Mouse (Mus musculus): ENCODE data around the gene Ttll13. TPM values are rescaled to one million over a fixed set of nuclear protein-coding genes. Genes with fewer than 3 reads are reported as not detected.

Ttll13 gene
- polyA plus RNA-seq, 1 experiment from 2014 or later = 0.43 TPM

DNA sequence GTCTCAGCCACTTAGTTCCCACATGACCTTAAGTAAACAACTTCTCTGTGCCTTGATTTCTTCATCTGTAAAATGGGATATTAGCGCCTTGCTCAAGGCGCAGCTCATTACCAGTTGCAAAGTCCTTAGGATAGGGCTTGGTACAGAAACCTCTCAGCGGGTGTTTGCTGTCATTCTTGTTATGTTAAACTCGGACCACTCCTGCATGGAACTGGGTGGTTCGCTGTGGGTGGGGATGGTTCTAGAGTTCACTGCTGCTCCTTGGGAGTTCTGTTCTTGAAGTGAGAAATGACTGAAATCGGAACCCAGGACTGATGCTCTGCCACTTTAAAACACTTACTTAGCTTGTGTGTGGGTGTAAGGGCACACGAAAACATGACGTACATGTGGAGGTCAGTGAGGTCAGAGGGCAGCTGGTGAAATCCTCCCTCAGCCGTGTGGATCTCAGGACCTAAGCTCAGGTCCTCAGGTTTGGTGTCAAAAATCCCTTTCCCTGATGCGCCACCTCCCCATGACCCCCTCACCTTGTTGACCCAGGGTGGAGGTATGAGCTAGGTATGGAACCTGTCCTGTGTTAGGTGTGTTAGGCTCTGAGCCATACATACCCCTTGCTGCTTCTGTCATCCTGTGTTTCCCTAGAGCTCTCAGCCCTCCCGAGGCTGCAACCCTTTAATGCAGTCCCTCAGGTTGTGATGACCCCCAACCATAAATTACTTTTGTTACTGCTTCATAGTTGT lies 46.2 kb upstream of the Ttll13 start:
- Histone ChIP-seq H3K9ac (replicated peaks) (peak overlapping the region; percentile 90), H3K4me1 (ENCODE audit: insufficient read depth) (peaks cover 77% of the 10 kb centered on the region), H3K4me2 (ENCODE audit: low read depth, low read length) (peak overlapping the region; percentile 90), H3K27ac (ENCODE audit: low read depth) (peak overlapping the region; percentile 93; the same call in 1 of the 2 replicates), H3K4me3 (ENCODE audit: low read depth, low read length) (peak overlapping the region; percentile 87), H3K27me3 (ENCODE audit: insufficient read depth, low read length) (no peaks in the 10 kb centered on the region), H3K9me3 (ENCODE audit: low read length) (no peaks in the 10 kb centered on the region), H3K36me3 (replicated peaks; ENCODE audit: insufficient read depth, low read length) (peaks cover 16% of the 10 kb centered on the region)
- no peak for TF ChIP-seq CTCF (IDR thresholded peaks at IDR 0.05; ENCODE audit: low read depth)
- TF ChIP-seq EP300 (IDR thresholded peaks at IDR 0.05; ENCODE audit: low read depth) = no peak
- DNase-seq = no peak
- no peak for ATAC-seq
- WGBS (ENCODE audit: insufficient replicate concordance) = 59% methylated on average over 11 of the region's 11 CpGs

DNA sequence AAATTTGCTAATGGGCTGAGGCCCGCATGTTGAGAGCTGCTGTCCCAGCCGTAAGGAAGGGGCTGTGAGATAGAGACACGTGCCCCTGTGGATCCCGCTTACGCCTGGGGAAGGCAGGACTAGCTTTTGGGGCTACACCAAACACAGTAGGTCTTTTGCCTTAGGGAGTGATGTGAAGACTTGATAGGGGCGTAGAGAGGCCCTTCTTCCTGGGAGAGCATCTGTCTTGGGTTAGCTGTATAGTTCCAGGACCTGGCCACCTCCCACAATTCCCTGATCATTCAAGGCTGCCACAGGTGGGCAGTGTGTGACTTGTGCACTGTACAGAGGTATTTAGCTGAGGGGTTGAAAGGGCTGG lies 45.6 kb upstream of the Ttll13 start:
- Histone ChIP-seq H3K9ac (replicated peaks) (peak overlapping the region; percentile 90), H3K27me3 (ENCODE audit: insufficient read depth, low read length) (no peaks in the 10 kb centered on the region), H3K9me3 (ENCODE audit: low read length) (no peaks in the 10 kb centered on the region), H3K4me1 (ENCODE audit: insufficient read depth) (peaks cover 74% of the 10 kb centered on the region), H3K4me3 (ENCODE audit: low read depth, low read length) (peak overlapping the region; percentile 87), H3K27ac (ENCODE audit: low read depth) (0 out of 2 replicates have a peak overlapping the region, but pooled peaks have one; percentile 9), H3K4me2 (ENCODE audit: low read depth, low read length) (peak overlapping the region; percentile 90), H3K36me3 (replicated peaks; ENCODE audit: insufficient read depth, low read length) (peaks cover 16% of the 10 kb centered on the region)
- DNase-seq (no peak), ATAC-seq (no peak)
- TF ChIP-seq EP300 (IDR thresholded peaks at IDR 0.05; ENCODE audit: low read depth) (no peak), CTCF (IDR thresholded peaks at IDR 0.05; ENCODE audit: low read depth) (peak; percentile 37; the same call in 1 of the 2 replicates)
- 70% methylated on average over 6 of the region's 6 CpGs for WGBS (ENCODE audit: insufficient replicate concordance)

DNA sequence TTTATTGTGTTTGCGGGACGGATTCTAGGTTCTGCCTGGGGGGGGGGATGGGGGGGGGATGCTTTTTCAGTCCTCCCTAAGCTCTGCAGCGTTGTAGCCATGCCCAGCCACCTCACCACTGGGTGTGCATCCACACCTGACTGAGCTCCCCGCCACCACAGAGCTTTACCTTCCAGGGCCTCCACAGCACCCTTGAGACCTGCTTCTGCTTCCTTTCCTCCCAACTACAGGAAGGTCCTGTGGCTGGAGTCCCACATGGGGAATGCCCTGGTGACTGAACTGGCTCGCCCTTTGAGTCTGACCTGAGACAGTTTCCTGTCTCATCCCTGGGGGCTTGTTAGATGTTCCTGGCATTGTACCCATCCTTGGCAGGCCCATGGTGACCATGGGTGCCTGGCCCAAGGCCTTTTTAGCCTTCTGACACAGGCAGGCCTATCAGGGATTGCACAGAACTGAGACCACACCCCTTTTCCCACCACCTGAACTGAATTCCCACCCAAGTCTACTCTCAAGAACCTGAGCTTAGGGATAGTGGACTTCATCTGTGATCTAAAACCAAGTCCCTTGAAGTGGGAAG lies 45.1 kb upstream of the Ttll13 start:
- H3K9me3 ChIP-seq (ENCODE audit: low read length) = no peaks in the 10 kb centered on the region
- H3K4me1 ChIP-seq (ENCODE audit: insufficient read depth) = peaks cover 75% of the 10 kb centered on the region
- H3K4me2 ChIP-seq (ENCODE audit: low read depth, low read length) = peak overlapping the region; percentile 90
- H3K9ac ChIP-seq (replicated peaks) = 0 out of 2 replicates have a peak overlapping the region, but pooled peaks have one; percentile 27
- ATAC-seq (no peak), DNase-seq (no peak)
- no peak for TF ChIP-seq EP300 (IDR thresholded peaks at IDR 0.05; ENCODE audit: low read depth)
- no peak for TF ChIP-seq CTCF (IDR thresholded peaks at IDR 0.05; ENCODE audit: low read depth)
- no peaks in the 10 kb centered on the region for H3K27me3 ChIP-seq (ENCODE audit: insufficient read depth, low read length)
- peaks cover 17% of the 10 kb centered on the region for H3K36me3 ChIP-seq (replicated peaks; ENCODE audit: insufficient read depth, low read length)
- peak overlapping the region; percentile 25; the same call in 1 of the 2 replicates for H3K27ac ChIP-seq (ENCODE audit: low read depth)
- peak overlapping the region; percentile 87 for H3K4me3 ChIP-seq (ENCODE audit: low read depth, low read length)
- 66% methylated on average over 5 of the region's 5 CpGs for WGBS (ENCODE audit: insufficient replicate concordance)

DNA sequence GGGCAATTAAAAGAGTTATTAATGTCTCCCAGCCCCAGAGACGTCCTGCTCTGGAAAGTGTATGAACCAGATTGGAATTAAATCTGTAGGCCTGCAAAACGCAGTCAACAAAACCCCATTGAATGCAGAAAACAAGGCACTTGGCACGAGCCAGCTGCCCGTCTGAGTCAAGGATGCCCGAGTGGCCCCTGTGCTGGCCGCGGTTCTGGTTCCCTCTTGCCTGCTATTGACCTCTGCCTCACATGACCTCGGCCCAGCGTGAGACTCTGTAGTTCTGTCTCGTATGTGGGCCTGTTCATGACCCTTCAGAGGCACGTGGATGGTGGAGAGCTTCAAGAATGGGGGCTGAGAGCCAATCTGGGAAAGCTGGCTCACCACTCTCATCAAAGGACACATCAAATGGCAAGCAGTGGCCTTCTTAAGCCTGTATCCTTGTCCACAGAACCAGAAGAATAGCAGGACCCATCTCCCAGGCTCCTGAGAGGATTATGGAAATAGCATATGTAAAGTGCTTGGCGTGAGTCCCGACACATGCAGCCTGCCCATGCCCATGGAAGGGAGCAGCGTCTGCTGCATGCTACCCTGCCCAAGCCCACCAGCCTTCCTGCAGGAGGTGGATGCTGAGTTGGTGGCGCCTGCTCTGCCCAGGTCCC lies 44.2 kb upstream of the Ttll13 start:
- Histone ChIP-seq H3K4me3 (ENCODE audit: low read depth, low read length) (no peak overlapping the region), H3K4me1 (ENCODE audit: insufficient read depth) (peaks cover 78% of the 10 kb centered on the region), H3K4me2 (ENCODE audit: low read depth, low read length) (peak overlapping the region; percentile 90), H3K27ac (ENCODE audit: low read depth) (0 out of 2 replicates have a peak overlapping the region, but pooled peaks have one; percentile 25), H3K36me3 (replicated peaks; ENCODE audit: insufficient read depth, low read length) (peaks cover 20% of the 10 kb centered on the region), H3K9ac (replicated peaks) (no peak overlapping the region), H3K9me3 (ENCODE audit: low read length) (no peaks in the 10 kb centered on the region), H3K27me3 (ENCODE audit: insufficient read depth, low read length) (no peaks in the 10 kb centered on the region)
- no peak for TF ChIP-seq EP300 (IDR thresholded peaks at IDR 0.05; ENCODE audit: low read depth)
- ATAC-seq = no peak
- WGBS (ENCODE audit: insufficient replicate concordance) = 88% methylated on average over 15 of the region's 15 CpGs
- DNase-seq = no peak

DNA sequence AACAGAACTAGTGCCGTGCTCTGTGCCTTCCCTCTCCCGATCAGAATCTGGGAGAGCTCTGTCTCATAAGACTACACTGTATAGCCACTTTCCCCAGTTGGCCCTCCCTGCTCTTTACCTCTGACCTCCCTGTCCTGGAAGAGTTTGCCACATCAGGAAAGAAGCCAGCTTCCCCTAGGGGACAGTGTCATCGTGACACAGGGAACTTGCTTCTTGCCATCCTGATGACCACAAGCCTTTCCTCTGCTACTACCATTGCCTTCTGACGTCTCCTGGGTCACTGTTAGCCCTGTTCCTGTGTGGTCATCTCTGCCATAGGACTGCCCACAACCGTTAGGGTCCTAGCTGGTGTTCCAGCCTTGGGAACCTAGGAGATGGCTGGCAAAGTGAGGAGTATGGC lies 43.2 kb upstream of the Ttll13 start:
- Histone ChIP-seq H3K9ac (replicated peaks) (peak overlapping the region; percentile 27), H3K36me3 (replicated peaks; ENCODE audit: insufficient read depth, low read length) (peaks cover 20% of the 10 kb centered on the region)

DNA sequence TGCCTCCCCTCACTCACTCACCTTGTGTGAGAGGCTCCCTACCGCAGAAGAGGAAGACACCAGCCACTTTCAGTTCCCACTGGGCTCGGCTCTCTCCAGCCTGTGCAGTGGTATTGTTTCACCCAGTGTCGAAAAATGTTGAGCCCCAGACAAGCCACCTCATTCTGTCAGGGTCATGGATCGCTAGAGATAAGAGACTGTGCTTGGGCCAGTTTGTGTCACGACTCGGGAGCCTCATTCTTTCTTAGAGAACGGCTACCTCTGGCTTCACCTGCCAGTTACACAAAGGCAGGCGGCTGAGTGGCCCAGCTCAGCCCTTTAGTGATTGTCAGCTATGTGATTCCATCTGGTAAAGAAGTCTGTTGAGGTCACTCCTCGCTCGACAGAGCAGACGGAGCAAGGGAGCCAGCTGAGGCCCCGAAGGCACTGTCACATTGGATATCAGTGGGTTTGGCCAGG lies 42.5 kb upstream of the Ttll13 start:
- TF ChIP-seq CTCF (IDR thresholded peaks at IDR 0.05; ENCODE audit: low read depth) (no peak), EP300 (IDR thresholded peaks at IDR 0.05; ENCODE audit: low read depth) (no peak)
- DNase-seq (peak; percentile 61), ATAC-seq (no peak)
- WGBS (ENCODE audit: insufficient replicate concordance) = 26% methylated on average over 12 of the region's 12 CpGs
- H3K9me3 ChIP-seq (ENCODE audit: low read length) = no peaks in the 10 kb centered on the region
- peak overlapping the region; percentile 27 for H3K9ac ChIP-seq (replicated peaks)
- peak overlapping the region; percentile 90 for H3K4me2 ChIP-seq (ENCODE audit: low read depth, low read length)
- peak overlapping the region; percentile 98 for H3K27ac ChIP-seq (ENCODE audit: low read depth)
- H3K36me3 ChIP-seq (replicated peaks; ENCODE audit: insufficient read depth, low read length) = peaks cover 20% of the 10 kb centered on the region
- peaks cover 84% of the 10 kb centered on the region for H3K4me1 ChIP-seq (ENCODE audit: insufficient read depth)
- H3K27me3 ChIP-seq (ENCODE audit: insufficient read depth, low read length) = no peaks in the 10 kb centered on the region
- peak overlapping the region; percentile 13; the same call in 1 of the 2 replicates for H3K4me3 ChIP-seq (ENCODE audit: low read depth, low read length)

More for the DNA sequence above, 43.2 kb upstream of the Ttll13 start:
- Histone ChIP-seq H3K4me2 (ENCODE audit: low read depth, low read length) (peak overlapping the region; percentile 90), H3K27me3 (ENCODE audit: insufficient read depth, low read length) (no peaks in the 10 kb centered on the region), H3K4me1 (ENCODE audit: insufficient read depth) (peaks cover 78% of the 10 kb centered on the region), H3K4me3 (ENCODE audit: low read depth, low read length) (peak overlapping the region; percentile 13; the same call in 1 of the 2 replicates), H3K9me3 (ENCODE audit: low read length) (no peaks in the 10 kb centered on the region), H3K27ac (ENCODE audit: low read depth) (peak overlapping the region; percentile 98)
- no peak for DNase-seq
- 55% methylated on average over 5 of the region's 5 CpGs for WGBS (ENCODE audit: insufficient replicate concordance)
- no peak for ATAC-seq
- TF ChIP-seq EP300 (IDR thresholded peaks at IDR 0.05; ENCODE audit: low read depth) (no peak), CTCF (IDR thresholded peaks at IDR 0.05; ENCODE audit: low read depth) (peak; percentile 11; the same call in 1 of the 2 replicates)

All from liver, postnatal 0 days (tissue).